Mouse (Mus musculus): Measurements from ENCODE around the gene Podn.
"Not testable (repeated sequence)": the region's sequence is repeated elsewhere in the genome, so short reads cannot be mapped to it uniquely, and the experiment has no call there.

The Podn gene

DNA sequence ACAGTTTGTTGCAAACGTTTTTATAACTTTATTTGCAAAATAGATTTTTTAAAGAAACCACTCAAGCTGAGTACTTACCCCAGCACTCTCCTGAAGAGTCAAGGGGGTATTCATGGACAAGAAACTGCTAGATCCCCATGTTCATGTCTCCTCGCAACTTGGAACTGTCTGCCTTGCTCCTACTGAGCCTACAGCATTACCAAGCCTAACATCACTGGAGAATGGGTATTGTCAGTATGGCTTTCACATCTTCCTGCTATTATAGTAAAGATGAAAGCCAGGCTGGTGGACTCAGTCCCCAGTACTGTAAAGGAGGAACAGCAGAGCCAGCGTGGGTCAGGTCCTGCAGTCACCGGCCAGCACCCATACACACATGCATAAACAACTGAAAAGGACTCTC lies at the start of gene Podn:
Podn (minus strand) TSS at position 101 of the 400 bp plus-strand sequence.
- no peak for DNase-seq (ENCODE audit: low spot score in 2 of 2)

DNA sequence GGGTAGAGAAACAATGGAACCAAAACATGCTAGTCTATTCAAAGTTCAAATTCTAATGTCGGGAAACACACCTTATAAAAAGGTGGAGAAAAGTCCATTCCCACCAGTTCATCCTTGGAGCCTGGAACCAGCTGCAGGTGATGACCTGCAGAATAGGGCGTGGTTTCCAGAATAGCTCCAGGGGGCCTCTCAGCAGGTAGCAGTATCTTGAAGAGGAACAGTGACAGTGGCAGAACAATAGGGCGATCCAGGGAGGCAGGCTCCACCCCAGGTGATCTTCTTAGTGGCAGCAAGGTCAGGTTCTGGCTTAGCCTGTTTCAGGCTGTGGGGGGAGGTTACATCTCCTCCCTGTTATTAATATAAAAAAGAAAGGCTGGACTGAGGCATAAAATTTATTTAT lies 49.3 kb upstream of the Podn start:
- DNase-seq (ENCODE audit: low spot score in 2 of 2) = not testable (repeated sequence)

- DNase-seq (ENCODE audit: low spot score in 2 of 2) = no peak
Measured at GRCm38 (mm10) chr4:108144880-108145279, 48.6 kb upstream of the Podn start, which contains the start of gene Scp2. TSS of gene Scp2 (minus strand) at chr4:108144998.

GRCm38 (mm10) chr4:108143778-108144177 lies 47.5 kb upstream of the Podn start:
- no peak for DNase-seq (ENCODE audit: low spot score in 2 of 2)

DNA sequence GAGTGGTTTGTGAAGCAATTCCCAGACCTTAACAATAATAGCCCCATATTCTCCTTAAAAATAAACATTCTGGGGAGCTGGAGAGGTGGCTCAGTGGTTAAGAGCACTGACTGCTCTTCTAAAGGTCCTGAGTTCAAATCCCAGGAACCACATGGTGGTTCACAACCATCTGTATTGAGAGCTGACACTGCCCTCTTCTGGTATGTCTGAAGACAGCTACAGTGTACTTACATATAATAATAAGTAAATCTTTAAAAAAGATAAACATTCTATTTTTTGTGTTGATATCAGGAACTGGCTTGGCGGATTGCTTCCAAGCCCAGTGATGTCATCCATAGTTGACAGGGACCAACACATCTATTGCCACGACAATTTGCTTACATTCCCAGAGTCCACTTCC lies 46.9 kb upstream of the Podn start:
- not testable (repeated sequence) for DNase-seq (ENCODE audit: low spot score in 2 of 2)

- DNase-seq (ENCODE audit: low spot score in 2 of 2) = no peak
Measured at GRCm38 (mm10) chr4:108136938-108137337, 40.7 kb upstream of the Podn start.

DNA sequence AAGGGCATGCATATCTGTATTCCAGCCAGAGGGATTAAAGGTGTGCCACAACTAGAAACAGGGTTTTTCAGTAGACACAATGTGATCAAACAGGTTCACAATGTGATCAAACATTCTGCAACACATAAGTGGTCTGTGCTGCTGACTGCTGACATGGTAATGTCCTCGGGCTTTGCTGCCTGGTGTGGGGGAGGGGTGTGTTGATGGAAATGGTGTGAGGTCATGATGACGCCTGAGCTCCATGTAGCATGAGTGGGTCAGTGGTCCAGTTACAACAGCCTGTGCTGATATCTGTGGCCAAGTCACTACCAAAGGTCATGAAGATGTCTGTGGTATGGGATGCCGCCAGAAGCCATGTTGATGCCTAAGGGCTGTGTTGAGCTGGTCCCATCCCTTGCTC lies 34.2 kb upstream of the Podn start:
- no peak for DNase-seq (ENCODE audit: low spot score in 2 of 2)

- DNase-seq (ENCODE audit: low spot score in 2 of 2) = no peak
Measured at GRCm38 (mm10) chr4:108128339-108128738, 32.1 kb upstream of the Podn start.

DNA sequence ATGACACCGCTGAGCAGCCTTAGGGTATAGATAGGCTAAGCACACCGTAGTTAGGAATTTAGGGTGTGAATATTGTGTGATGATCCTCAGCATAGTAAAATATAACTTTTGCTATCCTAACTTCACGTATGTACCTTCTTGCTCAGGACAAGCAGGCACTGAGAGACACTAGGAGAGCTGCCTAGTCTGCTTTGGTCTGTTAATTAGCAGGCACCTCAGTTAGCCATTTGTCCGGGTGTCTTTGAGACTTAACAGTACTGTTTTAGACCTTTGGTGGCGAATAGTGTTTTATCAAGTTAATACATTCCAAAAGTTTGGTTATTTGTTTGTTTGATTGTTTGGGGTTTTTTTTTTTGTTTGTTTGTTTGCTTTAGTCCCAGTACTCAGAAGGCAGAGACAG lies 31.3 kb upstream of the Podn start:
- no peak for DNase-seq (ENCODE audit: low spot score in 2 of 2)

DNA sequence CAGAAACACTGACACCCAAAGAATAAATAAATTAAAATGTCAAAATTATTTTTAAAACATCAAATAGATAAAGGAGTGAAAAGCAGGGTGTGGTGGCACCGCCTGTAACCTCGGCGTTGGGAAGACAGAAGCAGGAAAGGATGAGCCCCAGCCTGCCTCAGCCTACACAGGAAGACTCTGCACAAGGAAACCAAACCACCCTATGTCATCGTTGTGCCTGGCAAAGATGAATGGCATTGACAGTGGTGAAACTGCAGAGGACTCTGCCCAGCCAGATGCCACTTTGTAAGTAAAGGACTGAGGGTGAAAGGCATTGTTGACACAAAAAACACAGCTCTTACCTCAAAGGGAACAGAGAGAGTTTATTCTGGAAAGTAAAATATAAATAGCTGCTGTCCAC lies 30.0 kb upstream of the Podn start:
- DNase-seq (ENCODE audit: low spot score in 2 of 2) = no peak

DNA sequence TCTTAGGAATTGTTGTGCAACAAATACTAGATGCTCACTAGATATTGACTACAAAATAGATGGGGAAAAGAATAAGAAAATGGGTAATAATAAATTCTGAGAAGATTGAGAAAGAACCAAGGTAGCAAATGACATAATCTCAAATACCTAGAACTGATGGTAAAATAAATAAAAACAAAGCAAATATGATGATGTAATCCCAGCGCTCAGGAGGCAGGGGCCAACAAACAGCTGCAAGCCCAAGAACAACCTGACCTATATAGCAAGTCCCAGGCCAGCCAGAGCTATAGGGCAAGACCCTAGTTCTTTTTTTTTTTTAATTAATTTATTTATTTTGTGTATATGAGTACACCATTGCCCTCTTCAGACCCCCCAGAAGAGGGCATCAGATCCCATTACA lies 27.9 kb upstream of the Podn start:
- no peak for DNase-seq (ENCODE audit: low spot score in 2 of 2)

- peak; percentile 88 to 94 for DNase-seq (ENCODE audit: low spot score in 2 of 2)
Measured at GRCm38 (mm10) chr4:108117924-108118876, 22.0 kb upstream of the Podn start.

DNA sequence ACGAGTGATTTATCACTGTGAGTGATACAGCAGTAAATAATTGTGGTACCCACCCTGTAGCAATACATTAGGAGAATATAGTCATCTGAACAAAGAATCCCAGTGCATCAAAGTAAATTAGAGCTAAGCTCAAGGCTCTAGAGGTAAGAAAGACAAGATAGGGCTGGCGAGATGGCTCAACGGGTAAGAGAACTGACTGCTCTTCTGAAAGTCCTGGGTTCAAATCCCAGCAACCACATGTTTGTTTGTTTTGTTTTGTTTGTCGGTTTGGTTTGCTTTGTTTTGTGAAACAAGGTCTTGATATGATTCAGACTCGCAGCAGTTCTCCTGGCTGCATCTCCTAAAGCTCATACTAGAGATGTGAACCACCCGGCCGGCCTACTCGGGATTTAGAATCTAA lies 21.2 kb upstream of the Podn start:
- no peak for DNase-seq (ENCODE audit: low spot score in 2 of 2)

DNA sequence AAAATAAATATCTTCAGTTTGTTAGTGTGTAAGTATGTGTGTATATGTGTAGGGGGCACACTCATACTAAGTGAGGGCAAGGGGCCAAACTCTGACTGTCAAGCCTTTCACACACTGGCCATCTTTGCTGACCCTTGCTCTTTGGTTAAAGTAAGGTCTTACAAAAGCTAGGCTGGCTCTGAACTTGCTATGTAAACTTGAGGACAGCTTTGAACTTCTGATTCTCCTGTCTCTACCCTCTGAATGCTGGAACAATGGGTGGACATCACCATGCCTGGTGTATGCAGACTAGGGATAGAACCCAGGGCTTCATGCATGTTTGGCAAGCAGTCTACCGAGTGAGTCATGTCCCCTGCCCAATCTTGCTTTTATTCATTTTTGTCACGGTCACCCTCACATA lies 20.2 kb upstream of the Podn start:
- no peak for DNase-seq (ENCODE audit: low spot score in 2 of 2)

GRCm38 (mm10) chr4:108110706-108111105 lies 14.5 kb upstream of the Podn start:
- no peak for DNase-seq (ENCODE audit: low spot score in 2 of 2)

DNA sequence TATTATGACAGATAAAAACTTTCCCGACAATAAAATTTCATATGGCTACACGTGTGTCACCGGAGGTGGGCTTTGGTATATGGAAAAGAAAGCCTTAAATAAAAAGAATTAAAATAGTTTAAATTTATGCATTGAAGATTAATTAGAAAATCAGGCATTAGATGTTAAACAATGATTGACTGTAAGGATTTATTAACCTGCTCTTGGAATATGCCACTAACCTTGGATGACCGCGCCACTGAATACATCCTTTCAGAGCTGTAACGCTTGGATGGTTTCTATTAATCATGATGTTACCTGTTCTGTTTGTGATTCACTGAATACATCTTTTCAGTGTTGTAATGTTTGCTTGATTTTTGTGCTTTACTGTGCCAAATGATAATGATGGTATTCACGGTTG lies 13.5 kb upstream of the Podn start:
- DNase-seq (ENCODE audit: low spot score in 2 of 2) = no peak

DNA sequence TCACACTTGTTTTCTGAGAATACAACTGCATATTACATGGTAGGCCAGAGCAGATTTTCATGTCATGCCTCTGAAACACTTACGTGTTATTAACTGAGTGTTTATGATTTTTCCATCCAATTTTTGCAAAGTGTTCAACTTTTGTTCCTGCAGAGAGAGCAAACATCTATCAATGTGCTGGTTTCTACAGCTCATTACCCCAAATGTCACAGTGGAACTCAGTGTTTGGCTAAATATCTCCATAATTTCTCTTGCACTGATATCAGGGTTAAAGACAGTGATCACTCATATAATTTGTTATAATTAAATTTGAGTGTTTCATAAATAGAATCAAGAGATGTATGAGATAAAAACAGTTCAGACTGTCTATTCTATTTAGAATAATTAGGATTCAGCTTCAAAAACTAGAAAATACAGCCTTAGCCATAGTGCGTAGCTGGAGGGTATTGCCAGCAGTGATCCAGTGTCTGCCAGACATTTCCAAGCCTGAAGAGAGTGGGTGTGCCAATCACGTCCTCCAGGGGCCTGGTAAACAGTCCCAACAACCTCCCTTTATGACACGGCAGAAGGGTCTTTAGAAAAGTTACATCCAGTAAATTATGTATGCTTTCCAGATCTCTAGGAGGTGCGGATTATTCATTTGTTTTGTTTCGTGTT lies 3.4 kb downstream of the Podn start:
- DNase-seq (ENCODE audit: low spot score in 2 of 2) = no peak

DNA sequence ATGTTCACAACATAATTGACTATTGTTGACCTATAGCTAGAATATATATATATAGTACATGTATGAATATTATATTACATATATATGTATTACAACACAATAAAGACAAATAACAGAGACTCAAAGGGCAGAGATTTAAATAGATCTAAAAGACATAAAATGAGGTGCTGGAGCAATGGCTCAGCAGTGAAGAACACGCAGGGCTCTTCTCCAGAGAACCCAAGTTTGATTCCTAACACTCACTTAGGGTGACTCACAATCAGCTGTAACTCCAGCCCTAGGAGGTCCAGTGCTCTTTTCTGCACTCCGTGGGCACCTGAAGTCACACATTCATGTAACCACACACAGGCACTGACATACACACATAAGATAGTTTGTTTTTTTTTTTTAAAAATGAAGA lies 12.3 kb downstream of the Podn start:
- no peak for DNase-seq (ENCODE audit: low spot score in 2 of 2)

- no peak for DNase-seq (ENCODE audit: low spot score in 2 of 2)
Measured at GRCm38 (mm10) chr4:108083032-108083735, 13.1 kb downstream of the Podn start.

- DNase-seq (ENCODE audit: low spot score in 2 of 2) = no peak
Measured at GRCm38 (mm10) chr4:108082401-108082806, 13.8 kb downstream of the Podn start.

- DNase-seq (ENCODE audit: low spot score in 2 of 2) = no peak
Measured at GRCm38 (mm10) chr4:108080876-108081275, 15.4 kb downstream of the Podn start.

DNA sequence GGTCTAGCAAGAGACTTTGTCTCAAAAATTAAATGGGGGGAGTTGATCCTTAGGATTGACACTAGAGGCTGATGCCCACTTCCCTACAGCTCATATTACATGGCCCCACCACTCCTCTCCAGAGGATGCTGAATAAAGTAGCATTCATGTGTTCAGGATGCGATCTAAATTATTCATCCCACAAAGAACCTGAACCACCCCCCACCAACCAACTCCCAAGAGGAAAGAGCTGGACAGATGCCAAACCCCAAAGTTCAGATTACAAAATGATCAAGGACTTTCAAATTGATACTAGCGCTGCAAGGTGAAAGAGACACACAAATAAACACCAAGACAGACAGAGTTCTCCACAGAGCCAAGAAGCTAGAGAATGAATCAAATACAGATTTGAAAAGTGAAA lies 16.5 kb downstream of the Podn start:
- no peak for DNase-seq (ENCODE audit: low spot score in 2 of 2)

Data from urinary bladder, postnatal 4 days (tissue).